Mouse (Mus musculus) brain, embryonic 18.5 days (tissue): ENCODE data around the gene Rasl11b.

Experiments
- DNase-seq: peaks from one replicate; pipeline ENCODE4 v3.0.0-alpha.2; 2012; ENCODE audit warnings: low read depth, low spot score

Gene Rasl11b

GRCm38 (mm10) chr5:74194841-74195613, at the start of gene Rasl11b:
Rasl11b (plus strand) TSS chr5:74195286.
- peak; percentile 77 for DNase-seq

- DNase-seq, result no peak
Measured at GRCm38 (mm10) chr5:74147631-74148030, 47.5 kb upstream of the Rasl11b start.

GRCm38 (mm10) chr5:74149975-74150374, 45.1 kb upstream of the Rasl11b start:
- DNase-seq, result no peak

GRCm38 (mm10) chr5:74151774-74152173, 43.3 kb upstream of the Rasl11b start:
- DNase-seq, result no peak

- no peak for DNase-seq
Measured at GRCm38 (mm10) chr5:74155860-74156351, 39.2 kb upstream of the Rasl11b start.

GRCm38 (mm10) chr5:74158929-74159632, 36.0 kb upstream of the Rasl11b start:
- DNase-seq, result no peak

GRCm38 (mm10) chr5:74159906-74160305, 35.2 kb upstream of the Rasl11b start:
- no peak for DNase-seq

- DNase-seq, result no peak
Measured at GRCm38 (mm10) chr5:74160349-74160748, 34.7 kb upstream of the Rasl11b start.

- DNase-seq, result no peak
Measured at GRCm38 (mm10) chr5:74161297-74161926, 33.7 kb upstream of the Rasl11b start.

GRCm38 (mm10) chr5:74162013-74162412, 33.1 kb upstream of the Rasl11b start:
- DNase-seq, result no peak

GRCm38 (mm10) chr5:74163141-74163540, 31.9 kb upstream of the Rasl11b start:
- DNase-seq, result no peak

- no peak for DNase-seq
Measured at GRCm38 (mm10) chr5:74164547-74164946, 30.5 kb upstream of the Rasl11b start.

- no peak for DNase-seq
Measured at GRCm38 (mm10) chr5:74166642-74167041, 28.4 kb upstream of the Rasl11b start.

- DNase-seq, result no peak
Measured at GRCm38 (mm10) chr5:74168085-74168484, 27.0 kb upstream of the Rasl11b start.

- no peak for DNase-seq
Measured at GRCm38 (mm10) chr5:74171768-74172167, 23.3 kb upstream of the Rasl11b start.

- no peak for DNase-seq
Measured at GRCm38 (mm10) chr5:74172208-74172607, 22.9 kb upstream of the Rasl11b start.

- no peak for DNase-seq
Measured at GRCm38 (mm10) chr5:74173162-74173844, 21.8 kb upstream of the Rasl11b start.

GRCm38 (mm10) chr5:74175526-74176270, 19.4 kb upstream of the Rasl11b start:
- DNase-seq, result no peak

GRCm38 (mm10) chr5:74180216-74180615, 14.9 kb upstream of the Rasl11b start:
- DNase-seq, result no peak

GRCm38 (mm10) chr5:74183118-74183517, 12.0 kb upstream of the Rasl11b start:
- DNase-seq, result no peak

GRCm38 (mm10) chr5:74184607-74185006, 10.5 kb upstream of the Rasl11b start:
- no peak for DNase-seq
